In genomic region chr12:86166244-86166643, GRCm38 (mm10) we compare ENCODE assay signal across 24 mouse cellular contexts.
DNase-seq lines count a peak whose midpoint lies in the region; ATAC-seq and TF ChIP-seq lines count a peak whose summit lies in the region.
"Had no signal": no experiment of that assay in that cellular context is flagged by ENCODE, and none has a peak within 500 bp of the region (broad histone marks: within the 10 kb centered on the region; RNA-seq: fewer than 3 reads in every experiment).

No protein-coding gene starts in this region.

- DNase-seq in liver, adult 2 months (ENCODE audit: extremely low read depth, low read depth, low spot score), result peak; percentile 8
- no peak for DNase-seq in liver
- DNase-seq in brain, adult 2 months (ENCODE audit: low read depth, low spot score), result peak; percentile 28
- no peak for DNase-seq in lung, postnatal 4 days
- no peak for DNase-seq in B cell, adult 2 months
- DNase-seq: adrenal gland, postnatal 10 days; cerebellum, adult 8-10 months; heart, postnatal 14 days; kidney, adult 2 months; kidney, postnatal 10 days; liver, embryonic 13.5 days; lung, postnatal 36 days; right cerebral cortex, postnatal 14 days had no signal

- no peak for TF ChIP-seq CTCF in liver, adult 2 months (IDR thresholded peaks at IDR 0.05; ENCODE audit: low read depth, low read length)
- TF ChIP-seq CTCF in C2C12 (IDR thresholded peaks at IDR 0.05; ENCODE audit: control insufficient read depth, insufficient read depth, insufficient read length), result no peak

- no peaks in the 10 kb centered on the region for H3K27me3 ChIP-seq in liver, adult 2 months (ENCODE audit: control insufficient read depth, insufficient read depth, low read length)
- peaks cover 19% of the 10 kb centered on the region for H3K27me3 ChIP-seq in C2C12 (ENCODE audit: control insufficient read depth, insufficient read depth, insufficient read length)
- H3K27me3 ChIP-seq: embryonic facial prominence, embryonic 15.5 days; heart, embryonic 13.5 days; limb, embryonic 12.5 days; liver, embryonic 13.5 days; lung, embryonic 15.5 days had no signal

- no peaks in the 10 kb centered on the region for H3K36me3 ChIP-seq in liver, adult 2 months (ENCODE audit: control insufficient read depth, insufficient read depth, low read length)
- H3K36me3 ChIP-seq in C2C12 (ENCODE audit: control insufficient read depth, insufficient read depth), result no peaks in the 10 kb centered on the region
- H3K36me3 ChIP-seq: embryonic facial prominence, embryonic 15.5 days; liver, embryonic 13.5 days; lung, embryonic 15.5 days had no signal

- H3K9ac ChIP-seq in liver, adult 2 months (ENCODE audit: low read depth, low read length), result no peak overlapping the region
- H3K9ac ChIP-seq: embryonic facial prominence, embryonic 15.5 days; heart, embryonic 13.5 days; hindbrain, embryonic 13.5 days; limb, embryonic 12.5 days; liver, embryonic 13.5 days; lung, embryonic 15.5 days had no signal

- no peak for TF ChIP-seq POLR2A in liver, adult 2 months (IDR thresholded peaks at IDR 0.05; ENCODE audit: extremely low read depth, insufficient read depth, low read length)

- no peak overlapping the region for H3K27ac ChIP-seq in liver, adult 2 months (replicated peaks; ENCODE audit: insufficient read depth, low read depth, low read length)
- H3K27ac ChIP-seq: embryonic facial prominence, embryonic 15.5 days; gastrocnemius, adult 2 months; heart, embryonic 13.5 days; hindbrain, embryonic 13.5 days; liver, embryonic 13.5 days; lung, embryonic 15.5 days had no signal

- WGBS in liver, adult 2 months, result 44% methylated on average over 2 of the region's 2 CpGs

- H3K4me3 ChIP-seq in liver, adult 2 months (ENCODE audit: insufficient read depth, low read depth, low read length), result no peak overlapping the region
- H3K4me3 ChIP-seq in C2C12 (ENCODE audit: insufficient read depth, poor library complexity, severe bottlenecking), result no peak overlapping the region
- H3K4me3 ChIP-seq: embryonic facial prominence, embryonic 15.5 days; gastrocnemius, adult 2 months; heart, embryonic 13.5 days; hindbrain, embryonic 13.5 days; limb, embryonic 12.5 days; liver, embryonic 13.5 days; lung, embryonic 15.5 days had no signal

- no peaks in the 10 kb centered on the region for H3K4me1 ChIP-seq in liver, adult 2 months (ENCODE audit: control insufficient read depth, insufficient read depth, low read length)

- no peaks in the 10 kb centered on the region for H3K79me3 ChIP-seq in C2C12 (ENCODE audit: low read depth)

- no peak overlapping the region for H3ac ChIP-seq in C2C12 (ENCODE audit: control insufficient read depth, insufficient read length, low read depth)

- H3K79me2 ChIP-seq in liver, adult 2 months (ENCODE audit: control insufficient read depth, insufficient read depth, low read length), result no peaks in the 10 kb centered on the region
- H3K79me2 ChIP-seq in C2C12 (ENCODE audit: control insufficient read depth, insufficient read depth), result no peaks in the 10 kb centered on the region

- ATAC-seq in megakaryocyte progenitor cell, adult 5-6 weeks (replicated peaks; ENCODE audit: poor library complexity), result peak; percentile 96
- ATAC-seq: activated CD4-positive, CD25-positive, alpha-beta regulatory T cell, adult 4 months; forebrain, embryonic 14.5 days; inflammation-experienced regulatory T-cells, adult 6 months had no signal

TF ChIP-seq in C2C12, 6 proteins besides CTCF, POLR2A, EP300 and RAD21:
- TF ChIP-seq CEBPB (IDR thresholded peaks at IDR 0.05; ENCODE audit: low read depth) (peak; percentile 55), MYOD1 (IDR thresholded peaks at IDR 0.05; ENCODE audit: control insufficient read depth, insufficient read length, low read depth) (no peak), USF1 (IDR thresholded peaks at IDR 0.05; ENCODE audit: low read depth) (no peak), MAX (IDR thresholded peaks at IDR 0.05) (no peak)

Comparison
In these comparisons a context has a peak if more than half of its experiments do, and no peak if none do; other contexts are left out.
1. DNase-seq: peak in liver, adult 2 months (single experiment) and brain, adult 2 months (single experiment); none in liver (single experiment), lung, postnatal 4 days (0 of 2) and B cell, adult 2 months (0 of 2).